Mouse (Mus musculus) kidney, embryonic 14.5 days (tissue): ENCODE data around the gene Acp4. TPM values are rescaled to one million over a fixed set of nuclear protein-coding genes. Genes with fewer than 3 reads are reported as not detected.

Source experiments
- ATAC-seq: fragments of 200-750 bp; cut with Nextera tagmentation; 2 replicates; pipeline ENCODE4 v1.8.0; 2017; ENCODE audit warnings: moderate number of reproducible peaks, mild to moderate bottlenecking, moderate TSS enrichment, moderate library complexity; ENCODE audit not compliant: low FRiP score, low TSS enrichment
- H3K27ac ChIP-seq: fragments of 300-500 bp; sonication (generic); 2 replicates; pipeline ENCODE4 v1.5.1; 2014; ENCODE audit warnings: low read depth, mild to moderate bottlenecking, low read length, moderate library complexity, mixed read lengths
- H3K27me3 ChIP-seq: fragments of 300-500 bp; sonication (generic); 2 replicates; pipeline ENCODE4 v1.6.1; 2014; ENCODE audit warnings: mild to moderate bottlenecking, low read length; ENCODE audit not compliant: control insufficient read depth, insufficient read depth
- H3K36me3 ChIP-seq: fragments of 300-500 bp; sonication (generic); 2 replicates; pipeline ENCODE4 v1.6.1; 2014; ENCODE audit warnings: low read length, mixed read lengths; ENCODE audit not compliant: control insufficient read depth, insufficient read depth
- H3K4me1 ChIP-seq: fragments of 300-500 bp; sonication (generic); 2 replicates; pipeline ENCODE4 v1.6.1; 2014; ENCODE audit warnings: low read length, mixed read lengths; ENCODE audit not compliant: control insufficient read depth, insufficient read depth
- H3K4me2 ChIP-seq: fragments of 300-500 bp; sonication (generic); replicated peaks from 2 replicates; pipeline ENCODE4 v1.6.1; 2014; ENCODE audit warnings: low read depth, mild to moderate bottlenecking, low read length
- H3K4me3 ChIP-seq: fragments of 300-500 bp; sonication (generic); 2 replicates; pipeline ENCODE4 v1.5.1; 2014; ENCODE audit warnings: mild to moderate bottlenecking, low read length
- H3K9ac ChIP-seq: fragments of 300-500 bp; sonication (generic); 2 replicates; pipeline ENCODE4 v1.6.1; 2014; ENCODE audit warnings: low read depth, mild to moderate bottlenecking, low read length, moderate library complexity
- H3K9me3 ChIP-seq: fragments of 300-500 bp; sonication (generic); 2 replicates; pipeline ENCODE4 v1.6.1; 2016; ENCODE audit warnings: low read length; ENCODE audit not compliant: control insufficient read depth
- WGBS: fragments of 180-500 bp; shearing (Covaris S2); extraction: QIAGEN DNeasy Blood & Tissue Kit; methylation state at CpG from one replicate; pipeline ENCODE4 v1.1.7; 2014; 5-methylcytosine and 5-hydroxymethylcytosine counted together
- polyA plus RNA-seq: library from polyadenylated mRNA; unstranded; fragments of >200 nt; fragmentation: Nextera tagmentation; extraction: Ambion mirVana; gene quantifications from 2 replicates; pipeline ENCODE4 v1.2.1, GENCODE M21; 2014

Gene Acp4
- polyA plus RNA-seq, 1 experiment from 2014 or later = not detected

DNA sequence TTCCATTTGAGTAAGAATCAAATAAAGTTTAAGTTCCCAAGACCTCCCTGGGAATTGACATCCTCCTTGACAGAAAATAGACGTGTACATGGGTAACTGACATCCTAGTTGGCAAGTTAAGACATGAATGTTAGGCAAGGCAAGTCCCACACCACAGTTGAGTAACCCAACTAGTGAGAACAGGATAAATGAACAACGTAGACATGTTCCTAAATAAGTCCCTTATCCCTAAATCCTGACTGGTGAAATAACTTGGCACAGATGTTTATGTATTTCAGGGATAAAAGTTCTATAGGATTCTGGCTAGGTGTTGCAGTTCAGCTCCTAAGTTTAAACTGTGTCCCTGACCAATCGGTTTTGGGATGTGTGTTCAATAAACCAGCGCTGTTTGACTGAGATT, 33.8 kb upstream of the Acp4 start:
- Histone ChIP-seq H3K27me3 (no peaks in the 10 kb centered on the region), H3K36me3 (no peaks in the 10 kb centered on the region), H3K27ac (no peak overlapping the region), H3K4me3 (no peak overlapping the region), H3K9ac (no peak overlapping the region), H3K9me3 (no peaks in the 10 kb centered on the region), H3K4me1 (no peaks in the 10 kb centered on the region), H3K4me2 (no peak overlapping the region)
- no peak for ATAC-seq
- WGBS = 80% methylated on average over 4 of the region's 4 CpGs

DNA sequence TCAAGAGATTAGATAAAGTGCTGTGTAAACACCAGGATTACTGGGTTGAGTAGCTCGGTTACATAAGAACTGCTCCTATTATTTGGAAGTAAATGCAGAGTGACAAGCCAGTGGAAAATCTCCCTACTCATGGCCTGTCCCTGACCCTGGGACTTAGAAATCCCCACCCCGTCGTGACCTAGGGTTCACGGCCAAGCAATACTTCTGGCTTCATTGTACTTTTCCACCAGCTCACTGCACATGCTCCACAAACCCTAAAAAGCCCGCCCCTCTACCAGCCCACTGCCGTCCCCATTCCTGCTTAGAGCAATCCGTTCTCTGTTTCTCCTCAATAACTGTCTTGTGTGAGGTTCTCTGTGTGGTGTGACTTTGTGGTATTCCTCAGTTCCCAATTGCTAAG, 30.6 kb upstream of the Acp4 start:
- Histone ChIP-seq H3K36me3 (no peaks in the 10 kb centered on the region), H3K4me3 (no peak overlapping the region), H3K4me2 (no peak overlapping the region), H3K27me3 (no peaks in the 10 kb centered on the region), H3K4me1 (no peaks in the 10 kb centered on the region), H3K27ac (no peak overlapping the region), H3K9ac (no peak overlapping the region), H3K9me3 (no peaks in the 10 kb centered on the region)
- WGBS = 76% methylated on average over 7 of the region's 7 CpGs
- no peak for ATAC-seq

DNA sequence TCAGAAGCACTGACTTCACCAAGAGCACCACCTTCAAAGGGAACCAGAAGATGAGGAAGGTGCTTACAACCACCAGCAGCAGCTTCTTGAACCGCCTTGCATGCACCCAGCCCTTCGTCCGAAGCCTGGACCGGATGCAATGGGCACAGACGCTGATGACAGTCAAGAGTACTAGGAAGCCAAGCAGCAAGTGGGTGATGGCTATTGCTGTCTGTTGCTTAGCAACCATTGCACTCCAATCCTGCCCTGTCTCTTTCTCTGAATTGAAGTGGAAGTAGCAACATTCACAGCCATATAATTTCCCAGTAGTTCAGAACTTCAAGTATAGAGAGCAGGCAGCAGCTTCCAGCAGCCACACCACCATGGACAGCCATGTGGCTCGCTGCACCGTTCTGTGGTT, 24.4 kb upstream of the Acp4 start:
- Histone ChIP-seq H3K4me3 (no peak overlapping the region), H3K9ac (no peak overlapping the region), H3K4me1 (no peaks in the 10 kb centered on the region), H3K36me3 (no peaks in the 10 kb centered on the region), H3K27ac (no peak overlapping the region), H3K4me2 (no peak overlapping the region), H3K9me3 (peaks cover 2% of the 10 kb centered on the region; the same call in 1 of the 2 replicates), H3K27me3 (no peaks in the 10 kb centered on the region)
- WGBS = 79% methylated on average over 7 of the region's 7 CpGs
- ATAC-seq = no peak

DNA sequence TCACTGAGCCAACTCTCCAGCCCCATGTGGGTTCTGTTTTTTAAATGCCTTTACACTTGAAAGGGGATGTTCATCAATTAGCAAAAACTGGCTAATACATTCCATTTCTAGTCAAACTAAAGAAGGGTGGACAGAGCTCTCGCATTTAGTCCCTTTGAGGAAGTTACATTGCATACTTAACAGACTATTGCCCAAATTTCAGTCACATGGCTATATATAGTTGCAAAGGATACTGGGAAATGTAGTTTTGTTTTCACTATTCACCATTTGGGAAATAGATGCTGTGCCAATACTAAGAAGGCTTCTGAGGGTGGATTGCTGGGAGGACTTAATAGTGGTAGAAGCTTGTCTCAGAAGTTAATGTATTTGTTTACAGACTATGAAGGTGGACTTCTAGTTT, 23.8 kb upstream of the Acp4 start:
- no peaks in the 10 kb centered on the region for H3K4me1 ChIP-seq
- peaks cover 2% of the 10 kb centered on the region; the same call in 1 of the 2 replicates for H3K9me3 ChIP-seq
- 59% methylated on average over 1 of the region's 1 CpGs for WGBS
- no peak for ATAC-seq
- no peak overlapping the region for H3K9ac ChIP-seq
- no peak overlapping the region for H3K4me3 ChIP-seq
- no peak overlapping the region for H3K27ac ChIP-seq
- no peaks in the 10 kb centered on the region for H3K27me3 ChIP-seq
- H3K36me3 ChIP-seq = no peaks in the 10 kb centered on the region
- no peak overlapping the region for H3K4me2 ChIP-seq

DNA sequence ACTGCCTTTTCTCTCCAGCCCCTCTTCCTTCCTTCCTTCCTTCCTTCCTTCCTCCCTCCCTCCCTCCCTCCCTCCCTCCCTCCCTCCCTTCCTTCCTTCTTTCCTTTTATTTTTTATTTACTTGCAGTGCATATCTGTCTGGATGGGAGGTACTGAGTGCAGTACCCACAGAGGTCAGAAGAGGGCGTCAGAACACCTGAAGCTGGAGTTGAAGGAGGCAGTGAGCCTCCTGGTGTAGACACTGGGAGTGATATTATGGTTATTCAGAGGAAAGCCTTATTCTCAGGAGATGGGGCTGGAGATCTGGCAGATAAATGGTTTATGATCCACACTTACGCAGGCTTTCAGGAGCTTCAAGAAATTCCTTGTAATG, 20.1 kb upstream of the Acp4 start:
- H3K4me3 ChIP-seq = no peak overlapping the region
- no peak overlapping the region for H3K9ac ChIP-seq
- no peaks in the 10 kb centered on the region for H3K4me1 ChIP-seq
- H3K27ac ChIP-seq = no peak overlapping the region
- no peak for ATAC-seq
- peaks cover 2% of the 10 kb centered on the region; the same call in 1 of the 2 replicates for H3K9me3 ChIP-seq
- no peak overlapping the region for H3K4me2 ChIP-seq
- H3K36me3 ChIP-seq = no peaks in the 10 kb centered on the region
- 46% methylated on average over 2 of the region's 2 CpGs for WGBS
- peaks cover 13% of the 10 kb centered on the region for H3K27me3 ChIP-seq

- no peak for ATAC-seq
- Histone ChIP-seq H3K27me3 (peaks cover 13% of the 10 kb centered on the region), H3K27ac (no peak overlapping the region), H3K9ac (no peak overlapping the region), H3K4me3 (no peak overlapping the region), H3K4me2 (no peak overlapping the region), H3K4me1 (no peaks in the 10 kb centered on the region), H3K36me3 (no peaks in the 10 kb centered on the region), H3K9me3 (peaks cover 2% of the 10 kb centered on the region; the same call in 1 of the 2 replicates)
- WGBS = 74% methylated on average over 10 of the region's 10 CpGs
Observed at GRCm38 (mm10) chr7:44276461-44277249, 19.5 kb upstream of the Acp4 start.

DNA sequence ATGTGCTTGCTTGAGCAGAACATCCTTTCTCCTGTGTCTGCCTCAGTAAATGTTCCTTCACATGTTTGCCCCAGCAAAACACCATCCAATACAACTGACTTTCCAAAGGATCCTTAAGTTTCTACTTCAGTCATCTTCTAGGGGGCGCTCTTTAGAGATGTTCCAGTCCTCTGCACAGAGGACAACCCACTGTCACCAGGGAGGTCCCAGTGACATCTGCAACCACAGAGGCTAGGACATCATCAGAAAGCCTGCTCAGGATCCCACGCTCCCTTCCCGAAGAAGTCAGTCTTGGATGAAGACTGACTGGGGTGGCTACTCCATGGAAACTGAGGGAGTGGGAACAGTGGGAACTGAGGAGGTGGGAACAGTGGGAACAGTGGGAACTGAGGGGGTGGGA, 18.4 kb upstream of the Acp4 start:
- Histone ChIP-seq H3K9me3 (peaks cover 2% of the 10 kb centered on the region; the same call in 1 of the 2 replicates), H3K9ac (no peak overlapping the region), H3K27ac (no peak overlapping the region), H3K36me3 (no peaks in the 10 kb centered on the region), H3K4me3 (no peak overlapping the region), H3K27me3 (peaks cover 13% of the 10 kb centered on the region), H3K4me1 (no peaks in the 10 kb centered on the region), H3K4me2 (no peak overlapping the region)
- WGBS = 82% methylated on average over 3 of the region's 3 CpGs
- no peak for ATAC-seq

GRCm38 (mm10) chr7:44274096-44274495, 16.9 kb upstream of the Acp4 start:
- no peaks in the 10 kb centered on the region for H3K4me1 ChIP-seq
- peaks cover 13% of the 10 kb centered on the region for H3K27me3 ChIP-seq
- WGBS = 26% methylated on average over 11 of the region's 11 CpGs
- H3K4me2 ChIP-seq = no peak overlapping the region
- no peaks in the 10 kb centered on the region for H3K36me3 ChIP-seq
- no peak overlapping the region for H3K27ac ChIP-seq
- peaks cover 2% of the 10 kb centered on the region; the same call in 1 of the 2 replicates for H3K9me3 ChIP-seq
- H3K9ac ChIP-seq = no peak overlapping the region
- ATAC-seq = no peak
- H3K4me3 ChIP-seq = no peak overlapping the region

GRCm38 (mm10) chr7:44273446-44273845, 16.3 kb upstream of the Acp4 start:
- WGBS = 78% methylated on average over 7 of the region's 7 CpGs
- Histone ChIP-seq H3K27me3 (peaks cover 13% of the 10 kb centered on the region), H3K36me3 (no peaks in the 10 kb centered on the region), H3K9ac (no peak overlapping the region), H3K4me3 (no peak overlapping the region), H3K4me2 (no peak overlapping the region), H3K9me3 (peaks cover 2% of the 10 kb centered on the region; the same call in 1 of the 2 replicates), H3K4me1 (no peaks in the 10 kb centered on the region), H3K27ac (no peak overlapping the region)
- no peak for ATAC-seq
